Mouse (Mus musculus) thymus, adult 2 months (tissue): Measurements from ENCODE around the gene Pllp.

ENCODE experiments used
- CTCF ChIP-seq: fragments of 200-500 bp; IDR thresholded peaks from 2 replicates; pipeline ENCODE4 v1.5.1; 2012; ENCODE audit warnings: mild to moderate bottlenecking, control low read depth, low read length, moderate library complexity, borderline replicate concordance; ENCODE audit not compliant: control insufficient read depth, poor library complexity, insufficient read depth; ENCODE audit errors: extremely low read depth
- POLR2A ChIP-seq: fragments of 200-500 bp; IDR thresholded peaks from 2 replicates; pipeline ENCODE4 v1.6.1; 2012; ENCODE audit warnings: mild to moderate bottlenecking, low read length, control low read depth, moderate library complexity; ENCODE audit not compliant: control insufficient read depth, poor library complexity, insufficient read depth; ENCODE audit errors: extremely low read depth

- no peak for TF ChIP-seq CTCF
- no peak for TF ChIP-seq POLR2A
Measured at GRCm38 (mm10) chr8:94741726-94742125, 45.6 kb upstream of the Pllp start.
